Mouse (Mus musculus) G1E-ER4 (cell line): ENCODE results near the gene Ncl. TPM values are rescaled to one million over a fixed set of nuclear protein-coding genes. Genes with fewer than 3 reads are reported as not detected.

Experiments
- GATA1 ChIP-seq: IDR thresholded peaks from one replicate; pipeline ENCODE4 v1.8.0; 2012; ENCODE audit warnings: low read length, inconsistent platforms
- polyA plus RNA-seq: library from polyadenylated mRNA; stranded (reverse); fragments of >175 nt; gene quantifications from 2 replicates; pipeline ENCODE4 v1.2.3, GENCODE M21; 2012

Gene Ncl
- 2,220 and 2,966 TPM in 2 replicates for polyA plus RNA-seq

DNA sequence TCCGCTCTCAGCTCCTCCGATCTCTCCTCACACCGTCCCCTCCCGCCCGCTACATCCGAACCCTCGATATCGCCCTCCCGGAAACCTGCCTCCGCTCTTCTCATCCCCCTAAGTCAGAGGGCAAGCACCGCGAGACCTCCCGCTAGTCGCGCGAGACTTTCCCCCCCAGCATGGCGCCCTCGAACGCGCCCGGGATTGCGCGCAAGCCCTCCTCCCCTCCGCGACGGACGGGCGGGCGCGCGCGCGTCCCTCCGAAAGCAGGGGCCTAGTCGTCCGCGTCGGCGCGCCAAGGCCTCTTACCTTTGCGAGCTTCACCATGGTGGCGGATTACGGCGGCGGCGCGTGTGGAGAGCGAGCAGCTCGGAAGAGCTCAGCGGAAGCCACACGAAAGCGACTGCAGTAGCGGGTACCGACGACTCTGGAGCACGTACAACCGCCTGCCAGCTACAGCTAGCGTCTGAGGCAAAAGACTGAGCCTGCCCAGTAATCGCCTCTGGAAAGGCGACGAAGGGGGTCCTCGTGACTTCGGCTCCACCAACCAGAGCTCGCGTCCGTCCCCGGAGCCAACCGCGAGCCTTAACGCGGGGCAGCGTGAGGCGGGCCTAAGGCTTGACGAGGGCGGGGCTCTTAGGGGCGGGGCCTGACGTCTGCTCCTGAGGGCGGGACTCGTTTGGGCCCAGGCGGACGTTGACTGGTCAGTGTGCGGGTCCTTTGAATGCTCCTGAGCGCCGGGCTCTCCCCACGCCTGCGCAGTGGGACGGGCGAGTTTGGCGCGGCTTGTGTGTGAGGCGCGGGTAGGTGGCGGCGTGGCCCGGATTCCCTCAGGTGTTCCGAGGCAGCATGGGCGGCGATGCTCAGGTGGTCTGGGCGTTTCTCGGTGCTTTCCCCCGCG lies at the start of gene Ncl:
TSS of gene Ncl (minus strand) at position 495 of the 892 bp plus-strand sequence.
- TF ChIP-seq GATA1: no peak

- TF ChIP-seq GATA1: no peak
These were observed 49.3 kb upstream of the Ncl start for GRCm38 (mm10) chr1:86408515-86408914.

DNA sequence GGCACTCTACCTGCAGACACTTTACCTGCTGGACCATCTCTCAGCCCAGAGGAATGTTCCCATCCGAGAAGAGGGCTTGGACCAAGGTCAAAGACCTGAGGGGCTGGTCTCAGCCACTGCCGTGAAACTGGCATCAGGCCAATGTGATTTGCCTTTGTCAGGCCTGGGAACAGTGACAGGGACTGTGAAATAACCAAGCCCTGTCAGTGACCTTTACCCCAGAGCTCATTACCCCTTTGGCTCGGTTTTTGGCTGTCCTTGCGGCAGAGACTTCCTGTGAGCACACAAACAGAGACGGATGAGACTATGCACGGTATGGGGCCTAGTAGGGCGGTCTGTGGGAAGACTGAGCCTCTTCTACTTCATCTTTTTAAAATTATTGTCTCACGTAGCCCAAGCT lies 47.7 kb upstream of the Ncl start:
- no peak for TF ChIP-seq GATA1

- TF ChIP-seq GATA1: no peak
These were observed 47.1 kb upstream of the Ncl start for GRCm38 (mm10) chr1:86406313-86406712.

DNA sequence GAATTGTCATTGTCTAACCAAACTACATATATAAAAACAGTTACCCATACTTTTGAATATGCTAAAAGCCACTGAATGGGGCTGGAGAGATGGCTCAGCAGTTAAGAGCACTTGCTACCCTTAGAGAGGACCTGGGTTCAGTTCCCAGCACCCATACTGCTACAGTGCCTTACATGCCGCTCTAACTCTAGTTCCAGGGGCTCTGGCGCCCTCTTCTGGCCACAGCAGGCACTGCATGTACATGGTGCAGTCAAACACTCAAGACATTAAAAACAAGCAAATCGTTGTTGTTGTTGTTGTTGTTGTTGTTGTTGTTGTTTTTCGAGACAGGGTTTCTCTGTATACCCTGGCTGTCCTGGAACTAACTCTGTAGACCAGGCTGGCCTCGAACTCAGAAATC lies 45.6 kb upstream of the Ncl start:
- no peak for TF ChIP-seq GATA1

DNA sequence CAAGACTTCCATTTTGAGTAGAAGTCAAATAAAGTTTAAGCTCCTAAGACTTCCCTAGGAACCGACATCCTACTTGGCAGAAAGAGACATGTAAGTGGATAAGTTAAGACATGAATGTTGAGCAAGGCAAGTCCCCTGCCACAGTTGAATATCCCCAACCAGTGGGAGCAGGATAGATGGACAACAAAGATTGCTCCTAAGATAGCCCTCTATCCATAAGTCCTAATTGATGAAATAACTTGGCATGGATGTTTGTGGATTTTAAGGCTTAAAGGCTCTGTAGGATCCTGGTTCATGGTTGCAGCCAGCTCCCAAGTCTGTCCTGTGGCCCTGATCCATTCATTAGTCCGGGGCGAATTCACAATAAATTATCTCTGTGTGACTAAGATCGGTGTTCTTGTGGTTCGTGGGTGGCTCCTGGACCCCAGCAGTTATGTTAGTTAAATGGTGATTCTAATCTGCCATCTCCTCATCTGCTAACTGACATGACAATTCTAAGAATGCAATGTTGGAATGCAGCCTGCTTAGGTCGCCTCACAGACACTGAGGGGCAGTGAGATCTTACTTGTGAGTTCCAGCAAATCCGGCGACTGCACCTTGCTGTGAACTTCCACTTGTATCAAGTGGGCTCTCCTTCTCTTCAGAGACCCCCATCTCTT lies 41.0 kb upstream of the Ncl start:
- peak; percentile 9 for TF ChIP-seq GATA1

DNA sequence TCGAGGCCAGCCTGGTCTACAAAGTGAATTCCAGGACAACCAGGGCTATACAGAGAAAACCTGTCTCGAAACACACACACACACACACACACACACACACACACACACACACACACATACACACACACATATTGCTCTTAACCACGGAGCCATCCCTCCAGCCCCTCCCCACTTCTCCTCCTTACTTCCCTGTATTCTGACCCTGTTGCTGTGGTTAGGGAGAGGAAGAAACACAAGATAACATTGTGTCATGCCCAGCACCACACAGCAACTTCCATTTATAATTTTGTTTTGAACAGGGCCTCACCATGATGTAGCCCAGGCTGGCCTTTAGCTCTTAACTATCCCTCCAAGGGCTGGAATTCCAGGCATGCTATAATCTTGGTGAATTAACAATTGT lies 40.1 kb upstream of the Ncl start:
- no peak for TF ChIP-seq GATA1

GRCm38 (mm10) chr1:86398222-86398621 lies 39.0 kb upstream of the Ncl start:
- TF ChIP-seq GATA1: no peak

DNA sequence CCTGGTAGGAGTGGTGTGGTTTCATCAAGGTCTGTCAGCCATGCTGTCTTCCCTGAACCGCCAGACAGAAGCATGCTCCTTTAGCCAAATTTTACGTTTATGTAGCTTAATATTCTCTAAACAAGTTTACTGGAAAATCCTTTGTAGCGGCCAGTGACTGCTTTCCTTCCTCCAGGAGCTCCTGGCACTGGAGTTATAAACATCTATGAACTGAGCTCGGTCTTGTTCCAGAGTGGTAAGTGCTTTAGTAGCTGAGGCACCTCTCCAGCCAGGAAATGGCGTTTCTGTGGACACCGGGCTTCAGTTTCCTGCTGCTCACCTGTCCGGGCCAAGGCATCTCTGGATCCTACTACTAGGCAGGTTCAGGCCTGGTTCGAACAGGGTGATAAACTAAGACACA lies 38.4 kb upstream of the Ncl start:
- TF ChIP-seq GATA1: no peak

GRCm38 (mm10) chr1:86395897-86396296 lies 36.7 kb upstream of the Ncl start:
- TF ChIP-seq GATA1: no peak

GRCm38 (mm10) chr1:86394246-86394645 lies 35.0 kb upstream of the Ncl start:
- no peak for TF ChIP-seq GATA1

DNA sequence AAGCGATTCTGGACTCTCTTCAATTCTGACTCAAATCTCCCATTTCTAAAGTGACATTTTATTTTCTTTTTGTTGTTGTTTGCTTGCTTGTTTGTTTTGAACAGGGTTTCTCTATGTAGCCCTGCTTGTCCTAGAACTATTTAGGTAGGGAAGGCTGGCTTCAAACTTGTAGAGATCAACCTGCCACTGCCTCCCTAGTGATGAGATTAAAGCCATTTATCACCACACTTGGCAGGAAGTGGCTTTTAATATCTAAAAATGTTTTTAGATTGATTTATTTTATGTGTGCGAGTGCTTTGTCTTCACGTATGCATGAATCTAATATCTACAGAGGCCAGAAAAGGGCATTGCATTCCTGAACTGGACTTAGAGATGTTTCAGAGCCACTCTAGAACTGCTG lies 34.0 kb upstream of the Ncl start:
- TF ChIP-seq GATA1: no peak

GRCm38 (mm10) chr1:86391425-86391824 lies 32.2 kb upstream of the Ncl start:
- TF ChIP-seq GATA1: no peak

DNA sequence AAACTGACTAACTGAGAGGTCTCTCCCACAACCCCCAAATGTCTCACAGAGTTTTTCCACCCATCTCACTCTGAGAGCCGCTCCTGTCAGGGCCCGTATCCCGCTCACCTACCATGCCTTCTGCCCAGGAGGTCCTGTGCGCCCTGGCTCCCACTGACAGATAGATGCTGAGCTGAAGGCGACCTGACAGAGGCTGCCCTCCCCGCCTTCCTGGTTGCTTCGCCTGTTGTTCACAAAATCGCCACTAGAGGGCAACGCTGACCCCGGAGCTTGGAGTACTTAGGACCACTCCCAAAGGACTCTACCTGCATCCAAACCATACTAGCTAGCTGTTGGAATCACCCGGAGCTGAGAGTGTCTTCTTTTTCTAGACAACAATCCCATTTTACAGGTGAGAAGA lies 30.0 kb upstream of the Ncl start:
- no peak for TF ChIP-seq GATA1

DNA sequence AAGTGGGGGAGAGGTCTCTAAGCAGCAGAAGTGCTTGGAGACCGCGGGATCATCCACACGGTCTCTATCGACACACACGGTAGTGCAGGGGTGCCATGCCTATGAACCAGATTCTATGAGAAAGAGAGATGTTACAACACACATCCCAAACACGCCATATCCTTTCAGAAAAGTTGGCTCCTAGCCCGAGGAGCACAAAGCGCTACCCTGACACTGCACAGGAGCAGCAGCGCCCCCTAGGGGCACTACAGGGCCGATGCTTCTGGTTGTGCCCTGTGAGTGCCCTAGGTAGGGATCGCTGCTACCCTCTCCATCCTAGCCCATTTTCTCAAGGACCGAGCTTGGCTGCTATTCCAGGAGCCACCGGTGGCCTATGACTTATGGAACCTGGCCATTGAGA lies 21.8 kb upstream of the Ncl start:
- no peak for TF ChIP-seq GATA1

DNA sequence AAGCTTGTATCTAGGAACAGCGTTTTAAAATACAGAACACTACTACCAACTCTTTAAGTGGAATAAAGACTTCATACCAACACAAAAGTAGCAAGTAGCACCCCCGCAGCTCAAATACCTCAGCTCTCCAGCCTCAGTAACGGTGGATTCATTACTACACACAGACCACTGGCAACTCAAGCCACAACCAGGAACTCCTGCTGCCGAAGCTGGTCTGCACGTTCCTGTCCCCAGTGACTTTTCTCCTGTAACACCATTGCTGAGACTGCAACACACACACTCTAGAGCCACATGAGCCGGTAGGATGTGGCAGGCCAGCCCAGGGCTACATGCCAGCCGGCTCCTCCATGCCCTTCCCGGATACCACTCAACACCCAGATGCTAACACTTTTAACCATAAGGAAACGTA lies 20.0 kb upstream of the Ncl start:
- TF ChIP-seq GATA1: no peak

DNA sequence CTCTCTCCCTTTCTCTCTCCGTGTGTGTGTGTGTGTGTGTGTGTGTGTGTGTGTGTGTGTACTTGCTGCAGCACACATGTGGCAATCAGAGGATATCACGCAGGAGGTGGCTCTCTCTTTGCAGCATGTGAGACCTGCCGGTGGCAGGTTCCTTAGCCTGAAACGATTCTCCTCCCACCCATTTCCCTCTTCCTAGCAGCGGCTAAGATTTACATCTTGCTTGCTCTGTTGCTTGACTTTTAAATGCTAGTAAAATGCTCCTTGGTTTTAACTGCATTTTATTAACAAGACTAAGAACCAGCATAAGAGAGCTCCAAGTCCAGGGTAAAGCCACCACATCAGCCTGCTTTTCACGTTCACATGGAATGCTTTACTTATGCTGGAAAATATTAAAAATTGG lies 19.5 kb upstream of the Ncl start:
- TF ChIP-seq GATA1: no peak
